Mouse (Mus musculus) kidney, adult 9 months (tissue): ENCODE measurements around the gene Gmds.

Source experiments
- DNase-seq: peaks from one replicate; pipeline ENCODE4 v3.0.0; 2022

Gmds gene

GRCm38 (mm10) chr13:32338513-32339365 lies at the start of gene Gmds:
Gene Gmds (minus strand): TSS chr13:32338740.
- DNase-seq = peak; percentile 95

- no peak for DNase-seq
Observed at GRCm38 (mm10) chr13:32385421-32386092, 47.0 kb upstream of the Gmds start.

- DNase-seq = no peak
Observed at GRCm38 (mm10) chr13:32382227-32383010, 43.9 kb upstream of the Gmds start.

- DNase-seq = no peak
Observed at GRCm38 (mm10) chr13:32378634-32379033, 40.1 kb upstream of the Gmds start.

GRCm38 (mm10) chr13:32372531-32372883 lies 34.0 kb upstream of the Gmds start:
- DNase-seq = no peak

- DNase-seq = no peak
Observed at GRCm38 (mm10) chr13:32371874-32372530, 33.5 kb upstream of the Gmds start.

DNA sequence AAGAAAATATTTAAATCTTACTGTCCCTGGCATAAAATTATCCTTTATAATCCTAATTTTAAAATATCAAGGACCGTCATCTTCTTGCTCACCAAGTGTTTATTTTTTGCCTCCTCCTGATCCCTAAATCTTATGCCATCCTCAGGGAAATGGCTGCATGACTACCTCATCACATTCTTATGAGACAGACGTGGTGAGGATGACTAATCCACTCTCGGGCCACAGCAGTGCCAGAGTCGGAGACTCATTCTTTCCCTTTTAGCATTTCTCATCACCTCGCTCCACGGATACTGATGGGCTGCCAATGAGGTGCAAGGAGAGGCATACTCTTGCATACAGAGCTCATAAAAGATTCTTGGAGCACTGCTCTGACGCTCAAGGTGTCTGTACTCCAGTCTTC lies 32.2 kb upstream of the Gmds start:
- no peak for DNase-seq

GRCm38 (mm10) chr13:32370135-32370534 lies 31.6 kb upstream of the Gmds start:
- DNase-seq = no peak

GRCm38 (mm10) chr13:32337735-32338512 lies 616 bp downstream of the Gmds start:
- peak; percentile 9 for DNase-seq

DNA sequence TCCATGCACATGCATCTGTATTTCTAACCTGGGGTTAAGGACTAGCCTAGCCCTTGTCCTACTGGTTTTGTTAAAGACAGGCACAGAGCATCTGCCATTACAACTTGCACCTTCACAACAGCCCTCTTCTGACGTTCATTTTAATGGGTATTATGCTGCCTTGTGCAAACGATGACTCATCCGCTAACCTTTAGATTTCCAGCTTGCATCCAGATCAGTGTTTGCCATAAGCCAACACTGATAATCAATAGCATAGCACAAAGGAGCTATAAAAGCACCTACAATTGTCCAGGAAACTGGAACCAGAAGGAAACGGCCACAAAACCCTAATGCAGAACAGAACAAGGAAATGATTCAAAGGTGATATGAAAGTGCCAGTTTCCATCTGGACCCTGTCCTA lies 20.2 kb downstream of the Gmds start:
- no peak for DNase-seq

GRCm38 (mm10) chr13:32317354-32317753 lies 21.2 kb downstream of the Gmds start:
- no peak for DNase-seq

DNA sequence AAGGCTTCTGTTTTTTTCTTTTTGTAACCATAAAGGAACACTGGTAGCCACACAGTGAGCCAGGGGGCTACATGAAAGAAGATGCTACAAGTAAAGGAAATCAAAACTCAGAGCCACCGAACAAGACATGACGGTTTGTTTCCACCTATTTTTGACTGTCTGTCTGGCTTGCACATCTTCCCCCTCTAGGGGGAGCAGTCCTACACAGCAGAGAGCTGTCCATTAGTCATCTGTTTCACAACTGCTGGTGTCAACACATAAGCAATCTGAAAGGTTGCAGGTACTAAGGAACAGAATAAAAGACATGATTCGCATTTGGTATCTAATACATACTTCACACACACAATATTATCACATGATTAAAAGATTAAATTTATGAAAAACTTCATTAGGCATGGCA lies 25.9 kb downstream of the Gmds start:
- DNase-seq = peak; percentile 78

DNA sequence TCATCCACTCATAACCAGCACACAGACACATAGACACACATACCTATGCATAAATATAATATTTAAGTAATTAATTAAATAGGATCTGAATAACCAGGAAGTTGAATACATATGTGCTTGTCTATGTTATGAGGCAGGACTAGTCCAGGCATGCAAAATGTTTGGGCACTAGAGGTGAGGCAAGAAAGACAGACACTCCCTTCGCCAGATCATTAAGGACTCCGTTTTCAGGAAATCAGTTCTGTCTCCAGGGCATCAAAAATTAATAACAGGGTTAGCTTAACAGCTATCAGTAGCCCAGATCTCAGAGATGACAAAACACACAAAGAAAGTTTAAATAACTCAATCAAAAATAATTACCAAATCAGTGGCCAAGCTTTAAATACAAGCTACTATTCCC lies 27.1 kb downstream of the Gmds start:
- DNase-seq = no peak

- DNase-seq = no peak
Observed at GRCm38 (mm10) chr13:32298456-32298855, 40.1 kb downstream of the Gmds start.

GRCm38 (mm10) chr13:32297398-32297797 lies 41.1 kb downstream of the Gmds start:
- peak; percentile 56 for DNase-seq

DNA sequence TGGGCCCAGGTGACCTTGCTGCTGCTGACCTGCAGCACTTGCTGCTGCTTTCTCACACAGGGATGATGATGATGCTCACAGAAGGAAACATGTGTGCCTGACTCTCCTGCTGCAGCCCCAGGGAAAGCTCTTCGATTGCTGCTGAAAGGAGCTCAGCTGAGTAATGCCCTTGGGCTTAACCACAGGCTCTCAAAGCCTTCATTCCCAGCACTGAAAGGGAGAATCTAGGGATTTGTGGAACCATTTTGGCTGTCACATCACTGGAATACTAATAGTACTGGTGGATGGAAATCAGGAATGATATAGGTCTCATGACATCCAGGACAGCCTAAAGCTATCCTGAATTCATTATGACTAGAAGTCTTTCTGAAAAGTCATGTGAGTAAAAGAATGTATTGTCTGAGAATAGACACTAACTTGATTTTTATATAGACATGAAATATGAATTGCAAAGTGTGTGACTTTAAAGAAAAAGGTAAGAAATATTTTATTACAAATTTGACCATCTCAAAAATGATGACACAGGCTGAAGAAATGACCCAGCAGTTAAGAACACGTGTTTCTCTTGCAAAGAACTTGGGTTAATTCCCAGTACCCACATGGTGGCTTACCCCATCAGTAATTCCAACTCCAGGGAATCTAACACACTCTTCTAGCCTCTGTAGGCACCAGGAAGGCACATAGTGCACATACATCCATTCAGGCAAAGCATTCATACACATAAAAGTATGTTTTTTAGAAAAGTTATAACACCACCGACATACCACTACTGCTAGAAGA lies 43.9 kb downstream of the Gmds start:
- DNase-seq = no peak

DNA sequence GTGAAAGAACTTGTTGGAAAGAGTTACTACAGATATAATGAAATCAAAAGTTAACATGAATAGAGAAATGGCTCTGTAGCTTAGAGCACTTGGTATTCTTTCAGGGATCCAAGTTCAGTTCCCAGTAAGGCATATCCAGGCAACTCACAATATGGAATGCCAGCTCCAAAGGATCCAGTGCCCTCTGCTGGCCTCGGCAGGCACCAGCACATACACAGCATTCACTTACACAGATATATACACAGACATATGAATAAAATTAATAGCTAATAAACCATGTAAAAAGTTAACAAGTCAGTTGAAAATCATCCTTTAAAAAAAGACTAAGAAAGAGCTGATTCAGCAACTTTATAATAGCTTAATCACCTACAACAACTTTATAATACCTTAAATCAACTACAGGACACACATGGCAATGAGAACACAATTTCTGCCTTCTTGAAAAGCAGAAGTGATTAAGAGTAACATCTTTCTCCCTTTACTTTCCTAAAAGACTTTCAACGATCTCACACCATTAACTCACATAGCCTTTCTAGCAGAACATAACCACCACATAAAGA lies 65.5 kb downstream of the Gmds start:
- no peak for DNase-seq

GRCm38 (mm10) chr13:32269757-32270156 lies 68.8 kb downstream of the Gmds start:
- no peak for DNase-seq

- no peak for DNase-seq
Observed at GRCm38 (mm10) chr13:32269261-32269660, 69.3 kb downstream of the Gmds start.

GRCm38 (mm10) chr13:32268284-32268683 lies 70.3 kb downstream of the Gmds start:
- DNase-seq = no peak

GRCm38 (mm10) chr13:32267184-32267775 lies 71.3 kb downstream of the Gmds start:
- DNase-seq = no peak
